Mouse (Mus musculus) erythroblast, embryonic 14.5 days (primary cell): ENCODE results near the gene Polr2l.

Experiments used
- GATA1 ChIP-seq: IDR thresholded peaks from 2 replicates; pipeline ENCODE4 v1.6.1; 2012; ENCODE audit warnings: low read length, inconsistent platforms, mixed read lengths
- TAL1 ChIP-seq: IDR thresholded peaks from 3 replicates; pipeline ENCODE4 v1.6.1; 2012; ENCODE audit warnings: low read length, inconsistent platforms, mixed read lengths

DNA sequence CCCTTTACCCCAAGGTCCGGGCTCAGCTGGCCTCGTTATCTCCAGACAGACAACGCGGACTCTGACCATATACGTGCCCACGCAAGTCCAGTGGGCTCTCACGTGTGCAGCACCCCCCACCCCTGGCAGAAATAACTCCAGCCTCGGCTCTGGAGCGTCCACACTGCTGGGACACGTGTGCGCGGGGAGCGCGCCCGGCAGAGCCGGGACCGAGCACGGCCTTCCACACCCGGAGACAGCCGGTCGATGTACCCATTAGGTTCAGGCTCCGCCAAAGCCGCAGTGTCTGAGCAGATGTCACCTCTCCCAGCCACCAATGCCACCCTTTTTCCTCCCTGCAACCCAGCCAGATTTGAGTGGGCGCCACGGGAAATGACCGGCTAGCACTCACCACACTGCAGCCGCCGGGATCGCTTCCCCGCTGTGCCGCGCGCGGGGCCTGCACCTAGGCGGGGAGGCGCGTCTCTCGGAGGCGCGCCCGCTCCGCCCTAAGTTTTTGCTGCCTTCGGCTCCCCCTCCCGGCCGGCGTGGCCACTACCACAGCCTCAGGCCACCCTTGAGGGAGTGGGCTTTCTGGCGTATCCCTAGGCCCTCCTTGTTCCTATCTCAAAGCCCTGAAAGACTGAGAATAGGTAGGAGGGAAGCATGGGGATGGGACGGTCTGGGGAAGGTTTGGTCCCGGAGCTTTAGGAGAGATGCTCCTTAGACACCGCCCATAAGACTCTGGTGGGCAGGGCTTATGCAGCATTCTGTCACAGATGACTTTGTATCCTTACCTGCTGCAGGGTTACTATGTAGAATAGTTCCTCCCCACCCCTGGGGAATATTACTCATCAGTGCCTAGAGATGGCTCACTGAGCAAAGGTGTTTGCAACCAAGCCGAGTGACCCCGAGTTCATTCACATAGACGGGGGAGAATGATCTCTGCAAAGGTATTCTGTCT lies 37.5 kb downstream of the Polr2l start, which contains the start of gene Slc25a22:
- TF ChIP-seq TAL1 = no peak
- no peak for TF ChIP-seq GATA1
